Mouse (Mus musculus): ENCODE results near the gene Atg13. TPM values are rescaled to one million over a fixed set of nuclear protein-coding genes. Genes with fewer than 3 reads are reported as not detected.
"Not testable (repeated sequence)": the region's sequence is repeated elsewhere in the genome, so short reads cannot be mapped to it uniquely, and the experiment has no call there.

Gene Atg13
- total and polyA plus RNA-seq, 3 experiments = 8.5 to 34.8 (median 22.2) TPM

DNA sequence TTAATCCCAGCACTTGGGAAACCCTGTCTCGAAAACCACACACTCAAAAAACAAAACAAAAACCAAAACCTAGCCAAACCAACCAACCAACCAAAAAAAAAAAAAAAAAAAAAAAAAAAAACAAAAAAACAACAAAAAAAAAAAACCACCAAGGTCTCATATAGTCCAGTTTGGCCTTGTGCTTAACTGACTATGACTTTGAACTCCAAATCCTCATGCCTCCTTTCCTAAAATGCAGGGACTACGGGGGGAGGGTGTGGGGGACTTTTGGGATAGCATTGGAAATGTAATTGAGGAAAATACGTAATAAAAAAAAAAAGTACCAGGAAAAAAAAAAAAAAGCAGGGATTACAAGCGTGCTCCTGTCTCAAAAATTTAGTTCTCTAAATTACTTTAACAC lies 19.2 kb upstream of the Atg13 start:
- Histone ChIP-seq H3K27me3 (ENCODE audit: insufficient read depth, low read length) (no peaks in the 10 kb centered on the region), H3K4me1 (ENCODE audit: insufficient read depth, low read depth, low read length) (peaks cover 37% of the 10 kb centered on the region), H3K9me3 (replicated peaks) (no peaks in the 10 kb centered on the region), H3K36me3 (replicated peaks) (peaks cover 7% of the 10 kb centered on the region), H3K4me3 (ENCODE audit: low read depth, low read length) (peak overlapping the region; percentile 91)
- ATAC-seq (ENCODE audit: extremely low read depth, insufficient number of reproducible peaks, low FRiP score, poor library complexity, severe bottlenecking) = no peak
- no peak for TF ChIP-seq CTCF (IDR thresholded peaks at IDR 0.05; ENCODE audit: low read depth, low read length)
- TF ChIP-seq TAL1 (conservative IDR thresholded peaks at IDR 0.05; ENCODE audit: low read depth, low read length) = no peak
- no peak for TF ChIP-seq GATA2 (IDR thresholded peaks at IDR 0.05; ENCODE audit: borderline replicate concordance, low read depth, low read length)
- no peak for TF ChIP-seq GATA1 (IDR thresholded peaks at IDR 0.05; ENCODE audit: borderline replicate concordance, low read length)
- TF ChIP-seq POLR2AphosphoS5 (IDR thresholded peaks at IDR 0.05; ENCODE audit: insufficient replicate concordance, low read depth, low read length) = no peak
- DNase-seq (ENCODE audit: low spot score) = no peak

DNA sequence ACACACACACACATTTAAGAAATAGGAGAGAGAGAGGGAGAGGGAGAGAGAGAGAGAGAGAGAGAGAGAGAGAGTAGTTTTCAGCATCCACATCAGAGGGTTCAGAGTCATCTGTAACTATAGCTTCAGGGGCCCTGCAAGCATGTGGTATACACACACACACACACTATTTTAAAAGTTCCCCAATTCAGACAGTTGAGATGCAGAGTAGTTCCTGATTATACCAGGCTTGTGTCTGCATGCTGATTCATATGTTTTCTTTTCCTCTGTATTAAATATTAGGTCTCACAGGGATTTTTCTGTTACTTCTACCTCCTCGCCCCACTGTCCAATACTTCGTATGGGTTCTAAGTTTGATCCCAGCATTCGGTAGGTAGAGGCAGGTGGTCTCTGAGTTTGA lies 16.6 kb upstream of the Atg13 start:
- DNase-seq (ENCODE audit: low spot score) = no peak
- ATAC-seq (ENCODE audit: extremely low read depth, insufficient number of reproducible peaks, low FRiP score, poor library complexity, severe bottlenecking) = no peak
- H3K4me1 ChIP-seq (ENCODE audit: insufficient read depth, low read depth, low read length) = peaks cover 40% of the 10 kb centered on the region

GRCm38 (mm10) chr2:91725476-91725875 lies 15.1 kb upstream of the Atg13 start:
- peaks cover 10% of the 10 kb centered on the region for H3K36me3 ChIP-seq (replicated peaks)
- H3K4me3 ChIP-seq (ENCODE audit: low read depth, low read length); DNase-seq (ENCODE audit: low spot score); ATAC-seq (ENCODE audit: extremely low read depth, insufficient number of reproducible peaks, low FRiP score, poor library complexity, severe bottlenecking); H3K27me3 ChIP-seq (ENCODE audit: insufficient read depth, low read length); H3K9me3 ChIP-seq (replicated peaks): not testable (repeated sequence)
- peaks cover 37% of the 10 kb centered on the region for H3K4me1 ChIP-seq (ENCODE audit: insufficient read depth, low read depth, low read length)

More for the DNA sequence above, 16.6 kb upstream of the Atg13 start:
- H3K9me3 ChIP-seq (replicated peaks) = no peaks in the 10 kb centered on the region
- no peak for TF ChIP-seq POLR2AphosphoS5 (IDR thresholded peaks at IDR 0.05; ENCODE audit: insufficient replicate concordance, low read depth, low read length)
- no peak for TF ChIP-seq GATA2 (IDR thresholded peaks at IDR 0.05; ENCODE audit: borderline replicate concordance, low read depth, low read length)
- TF ChIP-seq TAL1 (conservative IDR thresholded peaks at IDR 0.05; ENCODE audit: low read depth, low read length) = no peak
- no peak for TF ChIP-seq CTCF (IDR thresholded peaks at IDR 0.05; ENCODE audit: low read depth, low read length)
- TF ChIP-seq GATA1 (IDR thresholded peaks at IDR 0.05; ENCODE audit: borderline replicate concordance, low read length) = no peak
- no peak overlapping the region for H3K4me3 ChIP-seq (ENCODE audit: low read depth, low read length)
- peaks cover under 1% of the 10 kb centered on the region for H3K36me3 ChIP-seq (replicated peaks)
- no peaks in the 10 kb centered on the region for H3K27me3 ChIP-seq (ENCODE audit: insufficient read depth, low read length)

DNA sequence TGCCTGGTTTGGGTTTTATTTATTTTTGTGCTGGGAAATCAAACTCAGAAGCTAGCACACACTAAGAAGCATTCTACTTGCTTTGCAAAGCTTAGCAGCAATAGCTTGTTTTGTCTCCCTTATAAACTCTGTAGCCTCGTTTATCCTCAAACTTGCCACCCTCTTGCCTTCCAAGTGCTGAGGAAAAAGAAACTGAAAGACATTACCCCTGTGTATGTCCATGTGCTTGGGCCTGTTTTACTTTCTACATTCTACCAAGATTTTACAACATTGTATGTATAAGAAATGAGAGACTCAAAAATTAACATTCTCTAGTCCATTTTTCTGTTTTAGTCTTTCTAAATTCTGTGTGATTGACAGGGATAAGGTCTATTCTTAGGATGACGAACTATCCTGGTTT lies 14.3 kb upstream of the Atg13 start:
- H3K9me3 ChIP-seq (replicated peaks) = no peaks in the 10 kb centered on the region
- peaks cover 37% of the 10 kb centered on the region for H3K4me1 ChIP-seq (ENCODE audit: insufficient read depth, low read depth, low read length)
- no peak overlapping the region for H3K4me3 ChIP-seq (ENCODE audit: low read depth, low read length)
- H3K36me3 ChIP-seq (replicated peaks) = peaks cover 18% of the 10 kb centered on the region
- DNase-seq (ENCODE audit: low spot score) = no peak
- no peaks in the 10 kb centered on the region for H3K27me3 ChIP-seq (ENCODE audit: insufficient read depth, low read length)
- no peak for ATAC-seq (ENCODE audit: extremely low read depth, insufficient number of reproducible peaks, low FRiP score, poor library complexity, severe bottlenecking)
- no peak for TF ChIP-seq GATA1 (IDR thresholded peaks at IDR 0.05; ENCODE audit: borderline replicate concordance, low read length)
- no peak for TF ChIP-seq POLR2AphosphoS5 (IDR thresholded peaks at IDR 0.05; ENCODE audit: insufficient replicate concordance, low read depth, low read length)
- no peak for TF ChIP-seq CTCF (IDR thresholded peaks at IDR 0.05; ENCODE audit: low read depth, low read length)
- TF ChIP-seq TAL1 (conservative IDR thresholded peaks at IDR 0.05; ENCODE audit: low read depth, low read length) = no peak
- TF ChIP-seq GATA2 (IDR thresholded peaks at IDR 0.05; ENCODE audit: borderline replicate concordance, low read depth, low read length) = no peak

DNA sequence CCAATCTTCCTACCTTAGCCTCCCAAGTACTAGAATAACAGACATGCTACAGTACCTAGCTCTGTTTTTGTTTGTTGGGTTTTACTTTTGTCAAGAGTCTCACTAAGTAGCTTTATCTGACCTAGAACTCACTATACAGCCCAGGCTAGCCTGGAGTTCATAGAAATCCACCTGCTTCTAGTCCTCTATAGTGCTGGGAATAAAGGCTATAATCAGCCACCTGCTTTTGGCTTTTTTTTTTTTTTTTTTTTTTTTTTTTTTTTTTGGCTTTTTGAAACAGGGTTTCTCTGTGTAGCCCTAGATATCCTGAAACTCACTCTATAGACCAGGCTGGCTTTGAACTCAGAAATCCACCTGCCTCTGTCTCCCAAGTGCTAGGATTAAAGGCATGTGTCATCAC lies 13.6 kb upstream of the Atg13 start:
- ATAC-seq (ENCODE audit: extremely low read depth, insufficient number of reproducible peaks, low FRiP score, poor library complexity, severe bottlenecking) (no peak), DNase-seq (ENCODE audit: low spot score) (no peak)
- Histone ChIP-seq H3K4me1 (ENCODE audit: insufficient read depth, low read depth, low read length) (peaks cover 32% of the 10 kb centered on the region), H3K4me3 (ENCODE audit: low read depth, low read length) (no peak overlapping the region), H3K9me3 (replicated peaks) (no peaks in the 10 kb centered on the region), H3K27me3 (ENCODE audit: insufficient read depth, low read length) (no peaks in the 10 kb centered on the region), H3K36me3 (replicated peaks) (peaks cover 24% of the 10 kb centered on the region)
- TF ChIP-seq GATA1 (IDR thresholded peaks at IDR 0.05; ENCODE audit: borderline replicate concordance, low read length) (no peak), CTCF (IDR thresholded peaks at IDR 0.05; ENCODE audit: low read depth, low read length) (no peak), TAL1 (conservative IDR thresholded peaks at IDR 0.05; ENCODE audit: low read depth, low read length) (no peak), POLR2AphosphoS5 (IDR thresholded peaks at IDR 0.05; ENCODE audit: insufficient replicate concordance, low read depth, low read length) (no peak), GATA2 (IDR thresholded peaks at IDR 0.05; ENCODE audit: borderline replicate concordance, low read depth, low read length) (no peak)

GRCm38 (mm10) chr2:91723382-91723781 lies 13.0 kb upstream of the Atg13 start:
- no peak for DNase-seq (ENCODE audit: low spot score)
- H3K36me3 ChIP-seq (replicated peaks) = peaks cover 29% of the 10 kb centered on the region
- no peak for ATAC-seq (ENCODE audit: extremely low read depth, insufficient number of reproducible peaks, low FRiP score, poor library complexity, severe bottlenecking)
- H3K4me1 ChIP-seq (ENCODE audit: insufficient read depth, low read depth, low read length) = peaks cover 28% of the 10 kb centered on the region
- TF ChIP-seq POLR2AphosphoS5 (IDR thresholded peaks at IDR 0.05; ENCODE audit: insufficient replicate concordance, low read depth, low read length) = no peak
- TF ChIP-seq GATA2 (IDR thresholded peaks at IDR 0.05; ENCODE audit: borderline replicate concordance, low read depth, low read length) = no peak
- TF ChIP-seq CTCF (IDR thresholded peaks at IDR 0.05; ENCODE audit: low read depth, low read length) = no peak
- TF ChIP-seq GATA1 (IDR thresholded peaks at IDR 0.05; ENCODE audit: borderline replicate concordance, low read length) = no peak
- no peak for TF ChIP-seq TAL1 (conservative IDR thresholded peaks at IDR 0.05; ENCODE audit: low read depth, low read length)
- H3K4me3 ChIP-seq (ENCODE audit: low read depth, low read length) = no peak overlapping the region
- no peaks in the 10 kb centered on the region for H3K9me3 ChIP-seq (replicated peaks)
- H3K27me3 ChIP-seq (ENCODE audit: insufficient read depth, low read length) = no peaks in the 10 kb centered on the region

DNA sequence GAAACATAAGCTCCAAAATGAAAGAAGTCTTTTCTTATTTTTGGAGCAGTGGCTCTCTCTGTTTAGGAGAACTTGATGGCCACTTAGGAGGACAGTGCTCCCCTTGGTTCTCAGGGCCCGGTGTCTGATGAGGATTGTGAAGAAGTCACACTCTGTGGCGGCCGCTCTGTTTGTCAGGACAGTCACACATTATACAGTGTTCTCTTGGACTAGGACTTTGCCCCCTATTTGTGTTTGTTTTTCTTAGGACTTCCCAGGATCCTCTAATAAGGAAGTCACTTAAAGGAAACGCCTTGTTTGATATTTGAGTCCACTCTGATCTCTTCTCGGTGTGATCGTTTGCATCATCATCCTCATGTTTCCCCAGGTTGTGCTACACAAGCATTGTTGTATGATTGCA lies 7.9 kb upstream of the Atg13 start:
- Histone ChIP-seq H3K27me3 (ENCODE audit: insufficient read depth, low read length) (no peaks in the 10 kb centered on the region), H3K36me3 (replicated peaks) (peaks cover 59% of the 10 kb centered on the region), H3K9me3 (replicated peaks) (no peaks in the 10 kb centered on the region), H3K4me1 (ENCODE audit: insufficient read depth, low read depth, low read length) (peaks cover 3% of the 10 kb centered on the region; the same call in 1 of the 2 replicates), H3K4me3 (ENCODE audit: low read depth, low read length) (no peak overlapping the region)
- ATAC-seq (ENCODE audit: extremely low read depth, insufficient number of reproducible peaks, low FRiP score, poor library complexity, severe bottlenecking) = no peak
- TF ChIP-seq POLR2AphosphoS5 (IDR thresholded peaks at IDR 0.05; ENCODE audit: insufficient replicate concordance, low read depth, low read length) = no peak
- no peak for TF ChIP-seq GATA1 (IDR thresholded peaks at IDR 0.05; ENCODE audit: borderline replicate concordance, low read length)
- DNase-seq (ENCODE audit: low spot score) = no peak

All from G1E (cell line).